Mouse (Mus musculus): ENCODE results near the gene Dnajc17.

GRCm38 (mm10) chr2:119177384-119177939, 31.1 kb downstream of the Dnajc17 start:
- no peak for TF ChIP-seq MAFK (IDR thresholded peaks at IDR 0.05; ENCODE audit: borderline replicate concordance, low read depth, low read length)
- TF ChIP-seq TAL1 (IDR thresholded peaks at IDR 0.05; ENCODE audit: low read length), result no peak
- TF ChIP-seq POLR2AphosphoS2 (IDR thresholded peaks at IDR 0.05; ENCODE audit: low read length), result no peak
- TF ChIP-seq ZNF384 (IDR thresholded peaks at IDR 0.05; ENCODE audit: low read depth, low read length), result no peak
- TF ChIP-seq CTCF (IDR thresholded peaks at IDR 0.05 in 2 of 3, conservative IDR thresholded peaks at IDR 0.05 in 1 of 3; ENCODE audit: control insufficient read depth in 1 of 3, insufficient read depth in 1 of 3, low read depth in 2 of 3, low read length in 3 of 3, poor library complexity in 1 of 3, severe bottlenecking in 1 of 3), result no peak
- no peak for TF ChIP-seq POLR2A (IDR thresholded peaks at IDR 0.05; ENCODE audit: control insufficient read depth in 1 of 2, insufficient read depth in 1 of 2, low read depth in 1 of 2, low read length in 2 of 2, poor library complexity in 1 of 2)
- no peak for TF ChIP-seq MEF2A (IDR thresholded peaks at IDR 0.05; ENCODE audit: extremely low read depth, insufficient replicate concordance, low read depth, low read length, poor library complexity, severe bottlenecking)
- TF ChIP-seq NRF1 (IDR thresholded peaks at IDR 0.05; ENCODE audit: insufficient read depth, low read depth, low read length, poor library complexity, severe bottlenecking), result no peak
- TF ChIP-seq SIN3A (IDR thresholded peaks at IDR 0.05; ENCODE audit: low read length), result no peak
- TF ChIP-seq SMC3 (IDR thresholded peaks at IDR 0.05; ENCODE audit: low read depth, low read length), result no peak
- TF ChIP-seq ELF1 (IDR thresholded peaks at IDR 0.05; ENCODE audit: low read depth, low read length), result no peak
- no peak for TF ChIP-seq ETS1 (IDR thresholded peaks at IDR 0.05; ENCODE audit: low read depth, low read length)
- no peak for TF ChIP-seq GATA1 (IDR thresholded peaks at IDR 0.05; ENCODE audit: low read depth, low read length)

Measured in MEL (cell line).